Mouse (Mus musculus) left cerebral cortex, postnatal 25 days (tissue): ENCODE measurements at regions not wholly inside any gene's neighbourhood (a gene's known extent, or its start where the extent isn't known, plus 50 kb on each side); places are given as distances from the start of the nearest gene placed in this dataset.

Source experiments
- DNase-seq, 2 experiments: peaks; one replicate each; pipeline ENCODE4 v3.0.0; 2022; ENCODE audit warnings: low spot score in 2 of 2, mixed read lengths in 1 of 2
- intact Hi-C: fragments of 180-260 bp; cut with DNase I; formaldehyde crosslinking; loops from one replicate; pipeline ENCODE4 v1.15.1; 2025

- intact Hi-C loops: no loop called here
- DNase-seq: no peak
These were observed 51.1 kb upstream of the Otos start for GRCm38 (mm10) chr1:92699697-92700096.

- intact Hi-C loops: no loop called here
These were observed 50.4 kb upstream of the Otos start for GRCm38 (mm10) chr1:92699048-92699447.

GRCm38 (mm10) chr1:92698541-92698940 is 49.9 kb upstream of the Otos start:
- DNase-seq: no peak
- intact Hi-C loops: no loop called here

More at GRCm38 (mm10) chr1:92699048-92699447, 50.4 kb upstream of the Otos start:
- DNase-seq: peak; percentile 42 to 53
